Mouse (Mus musculus) A20 (cell line): ENCODE data around the gene Sash1.

Experiments
- DNase-seq: peaks from one replicate; pipeline ENCODE4 v3.0.0-alpha.2; 2011; ENCODE audit warnings: low read depth, low spot score

Gene Sash1

GRCm38 (mm10) chr10:8682900-8683299, 203.0 kb downstream of the Sash1 start:
- peak; percentile 13 for DNase-seq

GRCm38 (mm10) chr10:8682341-8682740, 203.5 kb downstream of the Sash1 start:
- DNase-seq, result no peak

GRCm38 (mm10) chr10:8676722-8677121, 209.1 kb downstream of the Sash1 start:
- no peak for DNase-seq
